Mouse (Mus musculus) heart, postnatal 0 days (tissue): ENCODE results near the gene Gm6583. TPM values are rescaled to one million over a fixed set of nuclear protein-coding genes. Genes with fewer than 3 reads are reported as not detected.

Source experiments
- ATAC-seq: fragments of 200-750 bp; cut with Nextera tagmentation; 2 replicates; pipeline ENCODE4 v1.8.0; 2017; ENCODE audit warnings: low read depth, moderate number of reproducible peaks, moderate library complexity; ENCODE audit not compliant: insufficient read depth
- DNase-seq: peaks from one replicate; pipeline ENCODE4 v3.0.0-alpha.2; 2016; ENCODE audit warnings: low spot score
- H3K27ac ChIP-seq: fragments of 300-500 bp; sonication (generic); 2 replicates; pipeline ENCODE4 v1.5.1; 2014; ENCODE audit warnings: low read depth, mild to moderate bottlenecking
- H3K27me3 ChIP-seq: fragments of 300-500 bp; sonication (generic); 2 replicates; pipeline ENCODE4 v1.6.1; 2014; ENCODE audit warnings: low read length, mixed read lengths; ENCODE audit not compliant: control insufficient read depth, insufficient read depth
- H3K36me3 ChIP-seq: fragments of 300-500 bp; sonication (generic); replicated peaks from 2 replicates; pipeline ENCODE4 v1.6.1; 2014; ENCODE audit warnings: low read length, mixed read lengths; ENCODE audit not compliant: control insufficient read depth, insufficient read depth
- H3K4me1 ChIP-seq: fragments of 300-500 bp; sonication (generic); 2 replicates; pipeline ENCODE4 v1.6.1; 2014; ENCODE audit warnings: antibody characterized with exemption; ENCODE audit not compliant: control insufficient read depth, insufficient read depth
- H3K4me2 ChIP-seq: fragments of 300-500 bp; sonication (generic); 2 replicates; pipeline ENCODE4 v1.6.1; 2014; ENCODE audit warnings: low read depth, mild to moderate bottlenecking, low read length, moderate library complexity
- H3K4me3 ChIP-seq: fragments of 300-500 bp; sonication (generic); 2 replicates; pipeline ENCODE4 v1.5.1; 2014; ENCODE audit warnings: low read depth, low read length
- H3K9ac ChIP-seq: fragments of 300-500 bp; sonication (generic); replicated peaks from 2 replicates; pipeline ENCODE4 v1.6.1; 2014; ENCODE audit warnings: low read depth, low read length, mixed read lengths
- H3K9me3 ChIP-seq: fragments of 300-500 bp; sonication (generic); replicated peaks from 2 replicates; pipeline ENCODE4 v1.6.1; 2016; ENCODE audit warnings: low read length; ENCODE audit not compliant: control insufficient read depth
- CTCF ChIP-seq: IDR thresholded peaks from 2 replicates; pipeline ENCODE4 v1.5.1; 2016; ENCODE audit warnings: antibody characterized with exemption, control low read depth, low read depth
- EP300 ChIP-seq: IDR thresholded peaks from 2 replicates; pipeline ENCODE4 v1.6.1; 2016; ENCODE audit warnings: antibody characterized with exemption, low read depth
- WGBS: fragments of 180-500 bp; shearing (Covaris S2); extraction: QIAGEN DNeasy Blood & Tissue Kit; methylation state at CpG from one replicate; pipeline ENCODE4 v1.1.7; 2014; 5-methylcytosine and 5-hydroxymethylcytosine counted together
- polyA plus RNA-seq: library from polyadenylated mRNA; unstranded; fragments of >200 nt; fragmentation: Nextera tagmentation; extraction: Ambion mirVana; gene quantifications from 2 replicates; pipeline ENCODE4 v1.2.1, GENCODE M21; 2015
- total RNA-seq: library from RNA; depleted of rRNA; stranded (reverse); fragments of >200 nt; gene quantifications from 2 replicates; pipeline ENCODE4 v1.2.3, GENCODE M21; 2014; ENCODE audit warnings: low replicate concordance

The Gm6583 gene
- total and polyA plus RNA-seq, 2 experiments from 2014 or later = not detected

- TF ChIP-seq CTCF (no peak), EP300 (no peak)
- ATAC-seq = no peak
These were observed 489 bp upstream of the Gm6583 start for GRCm38 (mm10) chr5:112356322-112356721.

GRCm38 (mm10) chr5:112355493-112355892 lies 340 bp downstream of the Gm6583 start:
- Histone ChIP-seq H3K4me1 (no peaks in the 10 kb centered on the region), H3K36me3 (peaks cover 37% of the 10 kb centered on the region), H3K4me2 (no peak overlapping the region), H3K4me3 (no peak overlapping the region), H3K27ac (no peak overlapping the region), H3K9ac (no peak overlapping the region), H3K27me3 (no peaks in the 10 kb centered on the region), H3K9me3 (no peaks in the 10 kb centered on the region)
- TF ChIP-seq CTCF (no peak), EP300 (no peak)
- 76% methylated on average over 6 of the region's 6 CpGs for WGBS
- ATAC-seq (no peak), DNase-seq (no peak)

More at GRCm38 (mm10) chr5:112356322-112356721, 489 bp upstream of the Gm6583 start:
- peaks cover 29% of the 10 kb centered on the region; the same call in 1 of the 2 replicates for H3K36me3 ChIP-seq
- no peak overlapping the region for H3K4me2 ChIP-seq
- 75% methylated on average over 9 of the region's 9 CpGs for WGBS
- no peaks in the 10 kb centered on the region for H3K9me3 ChIP-seq
- no peaks in the 10 kb centered on the region for H3K4me1 ChIP-seq
- no peak for DNase-seq
- H3K9ac ChIP-seq = no peak overlapping the region
- no peaks in the 10 kb centered on the region for H3K27me3 ChIP-seq
- H3K4me3 ChIP-seq = no peak overlapping the region
- H3K27ac ChIP-seq = no peak overlapping the region

GRCm38 (mm10) chr5:112349169-112349568 lies 6.7 kb downstream of the Gm6583 start:
- ATAC-seq = no peak
- Histone ChIP-seq H3K27ac (no peak overlapping the region), H3K4me1 (no peaks in the 10 kb centered on the region), H3K9me3 (no peaks in the 10 kb centered on the region), H3K36me3 (peaks cover 58% of the 10 kb centered on the region), H3K4me3 (no peak overlapping the region), H3K4me2 (no peak overlapping the region), H3K9ac (no peak overlapping the region), H3K27me3 (no peaks in the 10 kb centered on the region)
- DNase-seq = no peak
- TF ChIP-seq EP300 (no peak), CTCF (no peak)
- 90% methylated on average over 8 of the region's 8 CpGs for WGBS

GRCm38 (mm10) chr5:112346211-112346965 lies 9.4 kb downstream of the Gm6583 start:
- Histone ChIP-seq H3K4me1 (no peaks in the 10 kb centered on the region), H3K36me3 (peaks cover 36% of the 10 kb centered on the region), H3K4me2 (no peak overlapping the region), H3K27me3 (no peaks in the 10 kb centered on the region), H3K9me3 (no peaks in the 10 kb centered on the region), H3K9ac (no peak overlapping the region), H3K27ac (no peak overlapping the region), H3K4me3 (no peak overlapping the region)
- ATAC-seq (no peak), DNase-seq (no peak)
- TF ChIP-seq CTCF (no peak), EP300 (no peak)
- WGBS = 79% methylated on average over 16 of the region's 16 CpGs

- H3K27me3 ChIP-seq = no peaks in the 10 kb centered on the region
- H3K4me2 ChIP-seq = no peak overlapping the region
- 82% methylated on average over 6 of the region's 6 CpGs for WGBS
- no peak overlapping the region for H3K4me3 ChIP-seq
- no peak overlapping the region for H3K9ac ChIP-seq
- no peaks in the 10 kb centered on the region for H3K9me3 ChIP-seq
- no peak for DNase-seq
- no peak for ATAC-seq
- H3K4me1 ChIP-seq = no peaks in the 10 kb centered on the region
- H3K36me3 ChIP-seq = peaks cover 22% of the 10 kb centered on the region
- TF ChIP-seq CTCF = no peak
- TF ChIP-seq EP300 = no peak
- no peak overlapping the region for H3K27ac ChIP-seq
These were observed 11.5 kb downstream of the Gm6583 start for GRCm38 (mm10) chr5:112344092-112344960.
